Mouse (Mus musculus) gastrocnemius, postnatal 14 days (tissue): Measurements from ENCODE around the gene Tdrd9. TPM values are rescaled to one million over a fixed set of nuclear protein-coding genes. Genes with fewer than 3 reads are reported as not detected.
A peak's percentile ranks its signal among the peaks of the same experiment; 100 is the strongest.
"Not testable (repeated sequence)": the region's sequence is repeated elsewhere in the genome, so short reads cannot be mapped to it uniquely, and the experiment has no call there.

Experiments
- DNase-seq: peaks from one replicate; pipeline ENCODE4 v3.0.0; 2021; ENCODE audit warnings: mixed read lengths
- intact Hi-C: fragments of 180-260 bp; cut with DNase I; formaldehyde crosslinking; loops from one replicate; pipeline ENCODE4 v1.15.1; 2025; ENCODE audit warnings: low total_unique reads
- long read RNA-seq, 2 experiments: library from polyadenylated mRNA; stranded (forward); transcript quantifications; one replicate each; pipeline ENCODE4 v2.0.0; 2021
- total RNA-seq, 2 experiments: library from RNA; stranded (reverse); gene quantifications; 2 replicates each; pipeline ENCODE4 v1.2.3; 2021

Tdrd9 gene
- total RNA-seq: under 1 TPM; 0.31 to 0.38 TPM
- long read RNA-seq, experiment 1: 0 reads
- long read RNA-seq, experiment 2: 0 reads

DNA sequence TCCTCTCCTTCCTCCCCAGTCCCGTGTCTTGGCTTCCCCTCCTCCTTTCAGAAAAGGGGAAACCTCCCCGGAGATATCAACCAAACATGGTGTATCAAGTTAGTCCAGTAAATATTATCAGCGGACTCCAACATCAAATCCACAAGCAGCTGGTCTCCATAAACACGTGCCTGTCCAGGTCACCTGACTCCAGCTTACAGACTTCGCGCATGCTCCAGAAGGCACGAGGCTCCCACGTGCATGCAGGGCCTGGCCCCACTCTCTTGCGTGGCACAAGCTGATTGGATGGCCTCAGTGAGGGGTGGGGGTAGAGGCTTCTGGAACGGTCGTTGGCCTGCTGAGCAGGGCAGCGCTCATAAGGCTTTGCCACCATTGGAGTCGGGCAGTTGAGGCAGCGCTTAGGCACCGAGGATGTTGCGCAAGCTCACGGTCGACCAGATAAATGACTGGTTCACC lies at the start of gene Tdrd9:
TSS of gene Tdrd9 (plus strand) at position 329 of the 456 bp plus-strand sequence.
- no peak for DNase-seq
- intact Hi-C loops: no loop called here

DNA sequence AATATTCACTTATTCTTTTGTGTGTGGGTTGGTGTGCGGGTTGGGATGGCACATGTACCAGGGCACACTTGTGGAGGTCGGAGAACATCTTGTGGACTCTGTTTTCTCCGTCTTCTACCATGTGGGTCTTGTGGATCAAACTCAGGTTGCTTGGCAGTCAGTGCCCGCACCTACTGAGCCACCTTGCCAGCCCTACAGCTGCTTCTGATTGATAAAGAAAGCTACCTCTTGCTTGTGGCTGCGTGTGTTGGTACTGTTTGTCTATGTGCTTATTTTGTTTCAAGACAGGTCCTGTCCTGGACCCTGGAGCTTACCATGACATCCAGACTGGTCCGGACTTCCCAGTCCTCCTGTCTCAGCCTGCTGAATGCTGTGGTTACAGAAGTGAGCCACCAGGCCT lies 48.2 kb upstream of the Tdrd9 start:
- no peak for DNase-seq
- intact Hi-C loops: no loop called here

GRCm38 (mm10) chr12:111927338-111927737 lies 44.0 kb upstream of the Tdrd9 start:
- no peak for DNase-seq
- intact Hi-C loops: no loop called here

DNA sequence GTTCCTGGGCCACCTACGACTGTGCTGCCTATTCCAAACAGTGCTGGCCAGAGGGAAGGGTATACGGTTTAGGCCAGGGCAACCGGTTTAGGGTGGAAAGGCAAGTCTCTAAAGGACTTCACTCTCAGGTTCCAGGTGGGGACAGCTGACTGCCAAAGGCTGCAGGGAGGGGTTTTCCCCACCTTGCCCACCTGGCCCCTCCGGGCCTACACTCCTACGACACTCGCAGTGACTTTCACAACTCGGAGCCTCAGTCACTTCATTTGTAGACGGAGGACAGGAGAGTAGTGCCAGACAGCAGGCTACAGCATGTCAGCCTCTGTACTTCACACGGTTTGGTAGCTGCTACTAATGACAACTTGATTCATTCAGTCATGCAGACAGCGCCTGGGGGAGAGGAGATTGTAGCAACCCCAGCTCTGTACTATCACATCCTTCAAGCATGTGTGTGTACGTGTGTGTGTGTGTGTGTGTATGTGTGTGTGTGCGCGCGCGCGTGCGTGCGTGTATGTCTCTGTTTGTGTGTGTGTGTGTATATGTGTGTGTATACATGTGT lies 42.9 kb upstream of the Tdrd9 start:
- intact Hi-C loops: no loop called here
- DNase-seq: no peak

- DNase-seq: no peak
- intact Hi-C loops: no loop called here
These were observed 39.8 kb upstream of the Tdrd9 start for GRCm38 (mm10) chr12:111931411-111932025.

GRCm38 (mm10) chr12:111932513-111932912 lies 38.8 kb upstream of the Tdrd9 start:
- intact Hi-C loops: no loop called here
- no peak for DNase-seq

DNA sequence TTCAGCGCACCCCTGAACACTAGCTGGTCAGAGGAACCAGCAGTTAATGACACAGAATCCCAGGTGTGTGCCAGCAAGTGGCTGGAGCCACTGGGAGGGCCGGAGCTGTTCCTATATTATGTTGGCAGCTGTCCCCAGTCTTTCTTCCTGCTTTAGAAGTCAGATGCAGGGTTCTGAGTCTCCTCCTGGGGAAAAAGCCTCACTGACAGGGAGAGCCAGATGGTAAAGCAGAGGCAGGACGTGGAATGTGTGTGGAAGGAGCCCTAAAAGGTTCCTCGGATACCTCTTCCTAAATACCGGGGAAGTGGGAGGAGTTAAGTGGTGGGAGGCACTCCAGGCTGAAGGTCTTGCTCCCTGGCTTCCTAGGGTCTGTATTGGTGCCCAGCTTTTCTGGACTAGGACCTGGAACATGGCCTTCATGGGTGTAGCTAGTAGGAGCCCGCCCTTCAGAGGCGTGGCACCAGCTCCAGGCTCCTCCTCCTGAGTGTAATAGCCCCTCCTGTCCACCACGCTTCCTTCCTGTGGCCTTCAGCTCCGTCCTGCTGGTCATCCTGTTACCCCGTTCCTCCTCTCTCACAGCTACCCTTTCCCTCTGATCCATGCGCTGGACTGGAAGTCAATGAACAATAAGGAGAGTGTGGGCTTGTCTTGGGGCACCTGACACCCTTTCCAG lies 38.2 kb upstream of the Tdrd9 start:
- peak; percentile 42 for DNase-seq
- intact Hi-C loops: no loop called here

DNA sequence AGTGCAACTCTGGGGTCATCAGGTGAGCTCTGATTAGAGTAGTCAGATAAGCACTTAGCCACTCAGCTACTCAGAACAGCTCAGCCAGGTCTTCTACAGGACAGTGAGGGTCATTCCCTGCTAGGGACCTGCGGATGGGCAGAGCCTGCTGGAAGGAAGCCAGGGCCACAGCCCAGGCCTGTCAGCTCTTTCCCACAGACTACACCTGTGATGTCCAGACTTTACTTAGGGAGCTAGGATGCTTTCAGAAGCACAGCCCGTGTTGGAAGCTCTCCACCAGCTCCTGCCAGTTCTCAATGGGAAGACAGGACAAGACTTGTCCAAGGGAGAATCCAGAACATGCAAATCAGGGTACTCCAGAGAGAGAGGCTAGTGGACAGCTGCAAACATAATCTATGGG lies 37.4 kb upstream of the Tdrd9 start:
- intact Hi-C loops: no loop called here
- no peak for DNase-seq

GRCm38 (mm10) chr12:111936706-111937550 lies 34.4 kb upstream of the Tdrd9 start:
- peak; percentile 39 for DNase-seq

GRCm38 (mm10) chr12:111938623-111939177 lies 32.7 kb upstream of the Tdrd9 start:
- no peak for DNase-seq
- intact Hi-C loops: no loop called here

More at GRCm38 (mm10) chr12:111936706-111937550, 34.4 kb upstream of the Tdrd9 start:
- intact Hi-C loops: no loop called here

GRCm38 (mm10) chr12:111943421-111944064 lies 27.8 kb upstream of the Tdrd9 start:
- intact Hi-C loops: loop anchor here (10.0 kb wide), 1 partner anchor 199 kb away; no protein-coding TSS in a partner anchor

DNA sequence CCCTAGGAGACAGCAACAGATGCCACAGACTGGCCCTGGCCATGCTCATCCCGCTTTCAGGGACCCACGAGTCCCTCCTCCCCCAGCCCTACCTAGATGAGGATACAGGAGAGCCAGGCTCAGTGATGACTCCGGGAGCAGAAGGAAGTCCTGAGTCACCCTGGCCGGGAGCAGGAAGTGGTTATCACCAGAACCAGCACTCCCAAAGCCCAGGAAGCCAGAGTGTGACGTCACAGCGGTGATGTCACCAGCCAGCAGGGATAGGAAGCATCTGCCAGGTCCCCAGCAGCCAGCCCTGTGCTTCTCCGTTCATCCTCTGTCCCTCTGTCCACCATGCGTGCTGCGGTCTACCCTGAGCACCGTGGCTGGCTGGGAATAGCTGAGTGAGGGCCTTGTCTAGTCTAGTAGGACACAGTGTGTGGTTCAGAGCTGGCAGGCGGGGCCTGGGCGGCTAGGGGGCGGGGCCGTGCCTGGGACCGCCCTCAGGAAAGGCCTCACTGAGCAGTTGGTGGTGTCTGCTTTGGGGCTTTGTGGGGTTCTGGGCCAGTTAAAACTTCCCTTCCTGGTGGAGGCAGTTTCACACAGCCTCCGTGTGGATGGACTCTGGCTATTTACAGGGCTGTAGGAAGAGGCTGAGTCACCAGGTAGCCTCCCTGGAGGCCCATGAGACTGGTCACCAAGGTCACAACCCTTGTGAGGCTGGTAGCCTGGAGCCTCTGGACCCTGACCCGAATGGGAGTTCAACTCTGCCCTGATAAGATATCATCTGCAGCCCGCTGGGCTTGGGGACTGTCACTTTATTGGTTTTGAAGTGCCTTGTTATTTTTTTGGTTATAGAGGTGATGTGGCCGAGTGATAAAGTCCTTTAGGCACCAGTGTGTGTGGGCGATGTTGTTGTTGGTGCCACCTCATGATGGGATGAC lies 27.0 kb upstream of the Tdrd9 start:
- DNase-seq: not testable (repeated sequence)
- intact Hi-C loops: loop anchor here (10.0 kb wide), 1 partner anchor 200 kb away; no protein-coding TSS in a partner anchor

More at GRCm38 (mm10) chr12:111943421-111944064, 27.8 kb upstream of the Tdrd9 start:
- no peak for DNase-seq

- DNase-seq: no peak
These were observed 26.2 kb upstream of the Tdrd9 start for GRCm38 (mm10) chr12:111945115-111945514.

GRCm38 (mm10) chr12:111945765-111946655 lies 25.3 kb upstream of the Tdrd9 start:
- intact Hi-C loops: loop anchor here (5.0 to 10.0 kb wide), 2 partner anchors 69 to 201 kb away; no protein-coding TSS in a partner anchor
- DNase-seq: not testable (repeated sequence)

More at GRCm38 (mm10) chr12:111945115-111945514, 26.2 kb upstream of the Tdrd9 start:
- intact Hi-C loops: loop anchor here (5.0 to 10.0 kb wide), 2 partner anchors 68 to 200 kb away; no protein-coding TSS in a partner anchor

- intact Hi-C loops: loop anchor here (5.0 to 10.0 kb wide), 2 partner anchors 69 to 202 kb away; no protein-coding TSS in a partner anchor
- peak; percentile 55 for DNase-seq
These were observed 24.6 kb upstream of the Tdrd9 start for GRCm38 (mm10) chr12:111946716-111947115.

DNA sequence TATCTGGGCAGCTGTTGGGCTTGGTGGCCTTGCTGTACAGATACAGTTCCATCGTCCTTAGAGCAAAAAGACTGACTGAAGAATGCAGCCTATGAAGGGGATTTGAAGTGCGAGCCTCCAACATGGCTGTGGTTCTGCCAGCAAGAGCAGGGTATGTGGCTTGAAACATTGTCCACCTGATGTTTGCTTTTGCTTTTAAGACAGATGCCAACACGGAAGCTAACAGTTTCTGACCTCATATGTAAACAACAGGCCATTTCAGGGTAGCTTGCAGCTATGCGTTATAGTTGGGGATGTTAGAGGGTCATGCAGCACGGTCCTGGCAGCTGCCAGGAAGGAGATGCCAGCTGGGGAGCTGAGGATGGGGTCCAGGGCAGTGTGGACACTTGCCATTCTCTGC lies 20.9 kb upstream of the Tdrd9 start:
- DNase-seq: no peak
- intact Hi-C loops: no loop called here

GRCm38 (mm10) chr12:111951701-111952100 lies 19.7 kb upstream of the Tdrd9 start:
- no peak for DNase-seq
- intact Hi-C loops: no loop called here
